Mouse (Mus musculus) mouse embryonic stem cell (cell line): Measurements from ENCODE around the gene Hoxd9.

Experiments
- in situ Hi-C, 2 experiments: fragments of 300-500 bp; cut with MboI; formaldehyde crosslinking; loops; 1 replicate in 1 of 2; 3 replicates in 1 of 2; pipeline ENCODE4 v1.14.3; 2019 to 2020; ENCODE audit warnings: low sequenced_read_pairs in 2 of 2, low pct_unique_long_range_greater_than_20kb in 1 of 2, mixed read lengths in 1 of 2; ENCODE audit not compliant: unreplicated experiment in 1 of 2

Gene Hoxd9

GRCm38 (mm10) chr2:74734451-74734850 lies 36.9 kb downstream of the Hoxd9 start:
- in situ Hi-C loops: loop anchor here in 1 of 2 experiments (10.0 kb wide), 1 partner anchor 50 kb away; no protein-coding TSS in a partner anchor

- in situ Hi-C loops: loop anchor here in 1 of 2 experiments (5.0 to 10.0 kb wide), 2 partner anchors 33 to 50 kb away; partner anchors contain the start of gene Hoxd8
These were observed 37.7 kb downstream of the Hoxd9 start for GRCm38 (mm10) chr2:74734996-74735811.

- in situ Hi-C loops: loop anchor here in 1 of 2 experiments (5.0 to 10.0 kb wide), 2 partner anchors 34 to 51 kb away; partner anchors contain the start of gene Hoxd8
These were observed 38.5 kb downstream of the Hoxd9 start for GRCm38 (mm10) chr2:74735851-74736687.

GRCm38 (mm10) chr2:74736688-74737577 lies 39.4 kb downstream of the Hoxd9 start:
- in situ Hi-C loops: loop anchor here in 1 of 2 experiments (5.0 to 10.0 kb wide), 2 partner anchors 35 to 52 kb away; partner anchors contain the start of gene Hoxd8

- in situ Hi-C loops: loop anchor here in 1 of 2 experiments (5.0 to 10.0 kb wide), 2 partner anchors 35 to 53 kb away; partner anchors contain the start of gene Hoxd8
These were observed 40.1 kb downstream of the Hoxd9 start for GRCm38 (mm10) chr2:74737578-74738070.

- in situ Hi-C loops: loop anchor here in 1 of 2 experiments (5.0 to 10.0 kb wide), 2 partner anchors 37 to 54 kb away; partner anchors contain the start of gene Hoxd8
These were observed 41.3 kb downstream of the Hoxd9 start for GRCm38 (mm10) chr2:74738623-74739475.

GRCm38 (mm10) chr2:74739476-74739800 lies 41.9 kb downstream of the Hoxd9 start:
- in situ Hi-C loops: loop anchor here in 1 of 2 experiments (5.0 to 10.0 kb wide), 2 partner anchors 37 to 55 kb away; partner anchors contain the start of gene Hoxd8

GRCm38 (mm10) chr2:74739869-74740268 lies 42.3 kb downstream of the Hoxd9 start:
- in situ Hi-C loops: loop anchor here in 1 of 2 experiments (5.0 to 10.0 kb wide), 2 partner anchors 38 to 55 kb away; partner anchors contain the start of gene Hoxd8

GRCm38 (mm10) chr2:74740311-74741091 lies 43.0 kb downstream of the Hoxd9 start:
- in situ Hi-C loops: no loop called here

- in situ Hi-C loops: no loop called here
These were observed 43.9 kb downstream of the Hoxd9 start for GRCm38 (mm10) chr2:74741252-74741978.

- in situ Hi-C loops: no loop called here
These were observed 44.4 kb downstream of the Hoxd9 start for GRCm38 (mm10) chr2:74741979-74742277.

GRCm38 (mm10) chr2:74745540-74746297 lies 48.2 kb downstream of the Hoxd9 start:
- in situ Hi-C loops: no loop called here

- in situ Hi-C loops: no loop called here
These were observed 48.9 kb downstream of the Hoxd9 start for GRCm38 (mm10) chr2:74746298-74746921.

- in situ Hi-C loops: no loop called here
These were observed 49.5 kb downstream of the Hoxd9 start for GRCm38 (mm10) chr2:74747006-74747405.

GRCm38 (mm10) chr2:74747661-74748141 lies 50.2 kb downstream of the Hoxd9 start:
- in situ Hi-C loops: no loop called here
